Mouse (Mus musculus): ENCODE measurements at regions not wholly inside any gene's neighbourhood (a gene's known extent, or its start where the extent isn't known, plus 50 kb on each side); places are given as distances from the start of the nearest gene placed in this dataset.

GRCm38 (mm10) chr10:115013491-115014001 lies 171.3 kb downstream of the Tph2 start:
- TF ChIP-seq POLR2A (IDR thresholded peaks at IDR 0.05; ENCODE audit: low read depth, low read length) (no peak), SIN3A (IDR thresholded peaks at IDR 0.05; ENCODE audit: low read length) (no peak), CTCF (conservative IDR thresholded peaks at IDR 0.05 in 1 of 2, IDR thresholded peaks at IDR 0.05 in 1 of 2; ENCODE audit: low read depth in 2 of 2, low read length in 2 of 2) (no peak), ELF1 (IDR thresholded peaks at IDR 0.05; ENCODE audit: low read depth, low read length) (no peak)

Data from CH12.LX (cell line).